Mouse (Mus musculus) lung, embryonic 14.5 days (tissue): ENCODE data around the gene Me3. TPM values are rescaled to one million over a fixed set of nuclear protein-coding genes. Genes with fewer than 3 reads are reported as not detected.
A peak's percentile ranks its signal among the peaks of the same experiment; 100 is the strongest.
"Not testable (repeated sequence)": the region's sequence is repeated elsewhere in the genome, so short reads cannot be mapped to it uniquely, and the experiment has no call there.

Source experiments
- ATAC-seq: fragments of 200-750 bp; cut with Nextera tagmentation; 2 replicates; pipeline ENCODE4 v1.8.0; 2017; ENCODE audit warnings: mild to moderate bottlenecking, moderate TSS enrichment, moderate library complexity; ENCODE audit not compliant: insufficient read depth
- DNase-seq: peaks from one replicate; pipeline ENCODE4 v3.0.0-alpha.2; 2015
- H3K27ac ChIP-seq: fragments of 300-500 bp; sonication (generic); 2 replicates; pipeline ENCODE4 v1.5.1; 2014; ENCODE audit warnings: low read depth, mild to moderate bottlenecking, moderate library complexity
- H3K27me3 ChIP-seq: fragments of 300-500 bp; sonication (generic); 2 replicates; pipeline ENCODE4 v1.6.1; 2014; ENCODE audit warnings: low read length, control low read depth; ENCODE audit not compliant: insufficient read depth
- H3K36me3 ChIP-seq: fragments of 300-500 bp; sonication (generic); 2 replicates; pipeline ENCODE4 v1.6.1; 2014; ENCODE audit warnings: control low read depth; ENCODE audit not compliant: insufficient read depth
- H3K4me1 ChIP-seq: fragments of 300-500 bp; sonication (generic); 2 replicates; pipeline ENCODE4 v1.6.1; 2014; ENCODE audit warnings: antibody characterized with exemption, control low read depth; ENCODE audit not compliant: insufficient read depth
- H3K4me2 ChIP-seq: fragments of 300-500 bp; sonication (generic); 2 replicates; pipeline ENCODE4 v1.6.1; 2014; ENCODE audit warnings: mild to moderate bottlenecking
- H3K4me3 ChIP-seq: fragments of 300-500 bp; sonication (generic); 2 replicates; pipeline ENCODE4 v1.5.1; 2014; ENCODE audit warnings: low read depth, low read length
- H3K9ac ChIP-seq: fragments of 300-500 bp; sonication (generic); 2 replicates; pipeline ENCODE4 v1.6.1; 2014
- H3K9me3 ChIP-seq: fragments of 300-500 bp; sonication (generic); 2 replicates; pipeline ENCODE4 v1.6.1; 2016; ENCODE audit warnings: low read depth, low read length, control low read depth
- CTCF ChIP-seq: IDR thresholded peaks from 2 replicates; pipeline ENCODE4 v1.5.1; 2016; ENCODE audit warnings: antibody characterized with exemption, low read depth
- WGBS: fragments of 180-500 bp; shearing (Covaris S2); extraction: QIAGEN DNeasy Blood & Tissue Kit; methylation state at CpG from one replicate; pipeline ENCODE4 v1.1.7; 2014; 5-methylcytosine and 5-hydroxymethylcytosine counted together
- polyA plus RNA-seq: library from polyadenylated mRNA; unstranded; fragments of >200 nt; fragmentation: Nextera tagmentation; extraction: Ambion mirVana; gene quantifications from 2 replicates; pipeline ENCODE4 v1.2.1, GENCODE M21; 2014

The Me3 gene
- polyA plus RNA-seq, 1 experiment from 2014 or later: 0.84 TPM

- 56% methylated on average over 3 of the region's 3 CpGs for WGBS
- no peak for TF ChIP-seq CTCF
- DNase-seq: peak; percentile 27
Observed at GRCm38 (mm10) chr7:89728393-89728792, 96.2 kb downstream of the Me3 start.

DNA sequence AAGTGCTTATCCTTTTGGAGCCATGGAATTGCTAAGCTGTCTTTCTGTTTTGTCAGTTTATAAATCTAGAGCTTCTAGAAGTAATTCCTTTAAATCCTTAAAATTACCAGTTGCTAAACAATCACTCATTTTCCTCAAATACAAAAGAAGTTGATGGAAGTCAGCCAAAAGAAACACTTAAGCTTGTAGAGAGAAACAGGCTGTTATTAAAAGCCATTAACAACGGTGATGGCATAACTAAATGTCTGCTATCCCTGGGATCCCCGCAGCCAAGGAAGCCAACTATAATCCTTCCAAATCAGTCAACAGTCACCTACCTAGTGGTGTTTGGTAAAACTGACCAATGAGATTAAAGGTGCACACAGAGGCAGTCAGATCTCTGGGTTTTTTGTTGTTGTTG, 98.3 kb downstream of the Me3 start:
- no peak for TF ChIP-seq CTCF
- H3K4me2 ChIP-seq: no peak overlapping the region
- H3K9ac ChIP-seq: no peak overlapping the region
- no peaks in the 10 kb centered on the region for H3K36me3 ChIP-seq
- no peak overlapping the region for H3K27ac ChIP-seq
- 25% methylated on average over 2 of the region's 2 CpGs for WGBS
- peak; percentile 73 for ATAC-seq
- peaks cover 5% of the 10 kb centered on the region; the same call in 1 of the 2 replicates for H3K4me1 ChIP-seq
- H3K4me3 ChIP-seq: no peak overlapping the region
- no peaks in the 10 kb centered on the region for H3K27me3 ChIP-seq
- no peaks in the 10 kb centered on the region for H3K9me3 ChIP-seq
- DNase-seq: peak; percentile 89

More at GRCm38 (mm10) chr7:89728393-89728792, 96.2 kb downstream of the Me3 start:
- ATAC-seq: no peak
- Histone ChIP-seq H3K27ac (no peak overlapping the region), H3K4me2 (no peak overlapping the region), H3K4me3 (no peak overlapping the region), H3K4me1 (peaks cover 5% of the 10 kb centered on the region; the same call in 1 of the 2 replicates), H3K9me3 (no peaks in the 10 kb centered on the region), H3K27me3 (no peaks in the 10 kb centered on the region), H3K9ac (no peak overlapping the region), H3K36me3 (no peaks in the 10 kb centered on the region)

DNA sequence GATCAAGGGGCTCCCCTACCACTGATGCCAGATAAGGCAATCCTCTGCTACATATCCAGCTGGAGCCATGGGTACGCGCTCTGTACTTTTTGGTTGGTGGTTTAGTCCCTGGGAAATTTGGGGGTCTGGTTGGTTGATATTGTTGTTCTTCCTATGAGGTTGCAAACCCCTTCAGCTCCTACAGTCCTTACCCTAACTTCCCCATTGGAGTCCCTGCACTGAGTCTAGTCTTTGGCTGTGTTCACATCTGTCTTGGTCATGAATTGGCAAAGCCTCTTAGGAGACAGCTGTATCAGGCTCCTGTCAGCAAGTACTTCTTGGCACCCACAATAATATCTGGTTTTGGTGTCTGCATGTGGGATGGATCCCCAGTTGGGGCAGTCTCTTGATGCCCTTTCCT, 98.9 kb downstream of the Me3 start:
- not testable (repeated sequence) for H3K27me3 ChIP-seq, H3K4me3 ChIP-seq, H3K4me1 ChIP-seq, H3K36me3 ChIP-seq, H3K27ac ChIP-seq, H3K4me2 ChIP-seq, H3K9me3 ChIP-seq, H3K9ac ChIP-seq
- WGBS: 96% methylated on average over 2 of the region's 2 CpGs
- ATAC-seq (peak; percentile 32; the same call in 1 of the 2 replicates), DNase-seq (peak; percentile 41)

DNA sequence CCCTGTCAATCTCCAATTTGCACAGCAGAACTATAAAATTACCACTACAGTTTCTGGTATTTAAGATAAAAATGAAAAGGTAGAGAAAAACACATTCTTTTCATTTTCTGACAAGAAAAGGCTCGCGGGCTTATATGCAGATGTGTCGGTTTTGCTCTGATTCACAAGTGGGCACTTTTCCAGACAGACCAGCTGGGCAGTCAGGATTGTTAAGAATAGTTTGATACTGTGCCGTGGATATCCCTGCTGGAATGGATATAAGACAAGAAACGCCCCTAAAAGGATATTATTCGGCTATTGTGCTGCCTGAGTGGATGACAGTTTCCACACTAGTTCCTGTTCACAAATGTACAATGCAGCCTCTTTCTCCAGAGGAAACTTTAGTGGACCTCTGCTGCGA, 116.2 kb downstream of the Me3 start:
- H3K9me3 ChIP-seq: no peaks in the 10 kb centered on the region
- H3K27ac ChIP-seq: 0 out of 2 replicates have a peak overlapping the region, but pooled peaks have one; percentile 27
- H3K36me3 ChIP-seq: no peaks in the 10 kb centered on the region
- no peaks in the 10 kb centered on the region; the same call in 1 of the 2 replicates for H3K4me1 ChIP-seq
- peak; percentile 81 for DNase-seq
- WGBS: 15% methylated on average over 7 of the region's 7 CpGs
- H3K4me3 ChIP-seq: no peak overlapping the region
- no peaks in the 10 kb centered on the region; the same call in 1 of the 2 replicates for H3K27me3 ChIP-seq
- no peak for TF ChIP-seq CTCF
- peak; percentile 69 for ATAC-seq
- H3K9ac ChIP-seq: no peak overlapping the region
- H3K4me2 ChIP-seq: no peak overlapping the region

DNA sequence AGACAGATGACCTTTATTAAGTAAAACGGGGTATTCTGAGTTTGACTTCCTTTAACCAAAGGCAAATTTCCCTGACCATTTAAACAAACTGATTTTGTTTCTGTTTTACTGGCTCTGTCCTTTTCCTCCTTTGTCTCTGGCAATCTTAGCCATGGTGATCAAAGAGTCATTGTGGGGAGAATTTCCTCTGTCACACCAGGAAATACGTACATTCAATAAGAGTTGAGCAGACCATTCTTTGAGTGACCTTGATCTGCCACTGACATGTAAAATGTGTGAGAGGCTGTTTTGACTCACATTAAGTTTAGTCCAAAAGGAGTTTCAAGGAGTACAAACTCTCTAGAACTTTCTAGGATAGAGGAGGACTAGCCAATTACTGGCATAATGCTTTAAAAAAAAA, 117.0 kb downstream of the Me3 start:
- no peak overlapping the region for H3K27ac ChIP-seq
- no peak for TF ChIP-seq CTCF

DNA sequence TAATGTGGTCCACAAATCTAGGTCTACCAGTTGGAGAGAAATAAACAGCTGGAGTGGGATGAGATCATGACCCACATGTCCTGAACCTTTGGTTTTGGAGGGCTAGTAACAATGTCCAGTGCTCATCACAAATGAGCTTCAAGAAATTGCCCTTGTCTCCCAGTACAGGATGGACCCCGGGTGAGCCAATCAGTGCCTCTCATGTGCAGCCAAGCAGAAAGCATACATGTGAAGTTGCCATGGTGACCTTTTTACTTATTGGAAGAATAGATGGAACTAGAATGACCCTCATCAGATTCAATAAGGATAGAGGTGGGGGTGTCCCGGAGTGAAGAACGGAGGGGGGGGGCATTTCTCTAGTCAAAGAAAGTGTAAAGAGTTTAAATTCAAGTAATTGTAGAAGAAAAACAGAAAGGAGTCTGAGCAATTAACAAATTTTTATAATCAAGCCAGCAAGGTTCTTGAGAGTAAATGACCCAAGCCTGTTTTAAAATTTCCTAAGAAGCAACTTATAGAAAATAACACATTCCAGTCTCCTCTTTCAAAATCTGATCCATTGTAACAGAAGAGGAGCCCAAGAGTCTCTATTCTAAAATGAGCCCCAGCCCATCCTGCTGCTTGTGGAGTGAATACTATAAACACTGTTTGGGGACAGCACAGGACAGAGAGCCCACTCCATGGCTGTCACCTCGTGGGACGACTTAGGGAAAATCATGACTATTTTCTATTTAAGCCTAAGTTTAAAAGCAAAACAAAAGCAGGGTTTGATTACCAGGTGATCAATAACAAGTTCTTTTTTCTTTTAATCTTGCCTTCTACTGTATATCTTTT, 134.7 kb downstream of the Me3 start:
- Histone ChIP-seq H3K27me3 (no peaks in the 10 kb centered on the region), H3K4me3 (no peak overlapping the region), H3K36me3 (no peaks in the 10 kb centered on the region), H3K4me2 (no peak overlapping the region), H3K27ac (no peak overlapping the region), H3K9ac (no peak overlapping the region), H3K9me3 (no peaks in the 10 kb centered on the region), H3K4me1 (peaks cover 9% of the 10 kb centered on the region; the same call in 1 of the 2 replicates)
- no peak for DNase-seq
- ATAC-seq: no peak
- TF ChIP-seq CTCF: no peak
- WGBS: 73% methylated on average over 5 of the region's 5 CpGs

More for the DNA sequence above, 117.0 kb downstream of the Me3 start:
- 24% methylated on average over 2 of the region's 2 CpGs for WGBS
- H3K36me3 ChIP-seq: no peaks in the 10 kb centered on the region
- DNase-seq (peak; percentile 35), ATAC-seq (no peak)
- H3K27me3 ChIP-seq: no peaks in the 10 kb centered on the region; the same call in 1 of the 2 replicates
- H3K9me3 ChIP-seq: no peaks in the 10 kb centered on the region
- no peak overlapping the region for H3K4me2 ChIP-seq
- no peak overlapping the region for H3K9ac ChIP-seq
- H3K4me1 ChIP-seq: no peaks in the 10 kb centered on the region; the same call in 1 of the 2 replicates
- no peak overlapping the region for H3K4me3 ChIP-seq

GRCm38 (mm10) chr7:89769106-89769896, 137.1 kb downstream of the Me3 start:
- ATAC-seq (no peak), DNase-seq (no peak)
- TF ChIP-seq CTCF: no peak
- Histone ChIP-seq H3K4me2 (no peak overlapping the region), H3K4me1 (peaks cover 9% of the 10 kb centered on the region; the same call in 1 of the 2 replicates), H3K9me3 (no peaks in the 10 kb centered on the region), H3K27ac (peak overlapping the region; percentile 73; the same call in 1 of the 2 replicates), H3K27me3 (no peaks in the 10 kb centered on the region), H3K36me3 (no peaks in the 10 kb centered on the region), H3K9ac (no peak overlapping the region), H3K4me3 (no peak overlapping the region)
- 26% methylated on average over 9 of the region's 9 CpGs for WGBS
